Mouse (Mus musculus) adipocyte (in vitro differentiated cells): ENCODE measurements at regions not wholly inside any gene's neighbourhood (a gene's known extent, or its start where the extent isn't known, plus 50 kb on each side); places are given as distances from the start of the nearest gene placed in this dataset.
"Not testable (repeated sequence)": the region's sequence is repeated elsewhere in the genome, so short reads cannot be mapped to it uniquely, and the experiment has no call there.

Experiments
- DNase-seq: peaks from one replicate; pipeline ENCODE4 v3.0.0-alpha.2; 2016; ENCODE audit warnings: low spot score

DNA sequence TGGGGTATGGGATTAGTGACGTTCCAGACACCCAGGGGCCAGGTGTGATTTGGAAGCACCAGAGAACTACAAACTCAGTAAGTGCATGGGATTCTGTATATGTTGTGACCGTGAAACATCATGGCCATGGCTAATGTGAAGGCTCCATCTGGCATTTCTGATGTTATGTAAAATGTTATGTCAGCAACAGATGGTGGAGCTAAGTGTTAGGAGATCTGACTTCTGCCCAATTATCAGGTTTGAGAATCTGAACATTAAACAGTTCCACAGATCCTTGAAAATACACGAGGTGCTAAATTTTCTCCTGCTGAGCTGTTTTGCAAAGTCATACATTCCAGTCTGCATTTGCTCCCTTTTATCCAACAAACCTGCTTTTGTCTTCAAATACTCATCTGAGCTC is 223.6 kb upstream of the Egfl6 start:
- no peak for DNase-seq

DNA sequence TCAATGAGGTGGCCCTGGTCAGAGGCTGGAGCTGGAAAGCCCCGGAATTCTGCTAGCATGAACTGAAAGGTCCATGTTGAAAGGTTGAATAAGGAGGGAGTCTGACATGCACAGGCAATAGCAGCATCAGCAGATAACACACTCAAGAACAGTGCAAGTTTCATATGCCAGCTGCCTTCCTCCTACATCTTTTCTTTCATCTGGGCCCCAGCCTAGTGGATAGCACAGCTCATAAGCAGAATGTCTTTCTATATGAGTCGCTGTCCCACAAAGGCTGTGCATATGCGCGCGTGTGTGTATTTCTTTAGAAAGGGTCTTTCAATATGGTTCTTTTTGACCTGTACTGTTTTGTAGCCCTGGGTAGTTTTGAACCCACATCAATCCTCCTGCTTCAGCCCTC is 222.7 kb upstream of the Egfl6 start:
- no peak for DNase-seq

DNA sequence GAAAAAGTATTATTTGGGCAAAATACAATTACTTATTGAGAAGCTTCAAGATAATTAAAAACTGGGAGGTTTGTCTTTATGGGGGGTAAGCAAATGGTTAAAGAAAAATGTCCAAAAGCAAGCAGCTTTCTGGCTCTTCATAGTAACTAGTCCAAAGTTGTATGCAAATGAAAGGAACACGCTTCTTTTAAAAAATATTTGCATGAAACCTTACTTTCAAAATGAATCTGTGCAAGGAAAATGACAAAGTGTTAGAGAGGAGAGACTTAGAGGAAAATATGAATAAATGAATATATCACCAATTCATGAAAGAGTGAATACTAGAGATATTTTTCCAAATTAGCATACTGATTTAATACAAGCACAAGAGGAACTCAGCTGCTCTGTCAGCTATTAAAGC is 220.4 kb upstream of the Egfl6 start:
- DNase-seq = no peak

DNA sequence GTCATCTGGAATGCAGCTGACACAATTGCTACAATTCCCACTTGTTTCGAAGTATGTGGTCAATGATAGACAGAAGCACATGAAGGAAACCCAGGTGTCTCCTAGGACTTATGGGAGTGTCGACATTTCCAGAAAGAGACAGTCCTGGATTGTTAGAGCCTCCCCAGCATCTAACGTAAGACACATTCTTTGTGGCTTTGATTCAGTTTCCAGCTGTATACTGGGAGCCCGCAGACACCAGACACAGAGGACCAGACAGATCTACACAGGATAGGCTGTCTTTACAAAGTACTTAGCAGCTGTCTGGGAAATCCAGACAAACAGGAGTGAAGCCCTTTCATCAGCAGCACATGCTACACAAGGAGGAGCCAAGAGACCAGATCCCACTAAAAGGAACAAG is 220.0 kb upstream of the Egfl6 start:
- no peak for DNase-seq

DNA sequence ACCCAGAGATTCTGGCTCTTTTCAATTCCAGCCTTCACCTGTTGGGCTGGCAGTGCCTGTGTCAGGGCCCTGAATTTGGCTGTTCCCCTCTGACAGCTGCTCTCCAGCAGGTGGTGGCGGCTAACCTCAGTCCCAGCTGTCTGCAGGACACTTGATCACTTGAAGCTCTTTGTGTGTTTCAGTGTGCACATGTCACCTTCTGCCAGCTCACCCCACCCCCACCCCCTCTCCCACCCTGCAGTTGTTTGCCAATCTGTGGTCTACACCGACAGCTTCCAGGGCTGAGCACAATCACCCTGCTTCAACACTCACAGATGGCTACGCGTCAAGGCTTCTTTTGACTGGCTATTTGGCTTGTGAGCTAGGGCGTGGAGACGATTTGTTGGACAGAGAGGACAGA is 217.7 kb upstream of the Egfl6 start:
- no peak for DNase-seq

DNA sequence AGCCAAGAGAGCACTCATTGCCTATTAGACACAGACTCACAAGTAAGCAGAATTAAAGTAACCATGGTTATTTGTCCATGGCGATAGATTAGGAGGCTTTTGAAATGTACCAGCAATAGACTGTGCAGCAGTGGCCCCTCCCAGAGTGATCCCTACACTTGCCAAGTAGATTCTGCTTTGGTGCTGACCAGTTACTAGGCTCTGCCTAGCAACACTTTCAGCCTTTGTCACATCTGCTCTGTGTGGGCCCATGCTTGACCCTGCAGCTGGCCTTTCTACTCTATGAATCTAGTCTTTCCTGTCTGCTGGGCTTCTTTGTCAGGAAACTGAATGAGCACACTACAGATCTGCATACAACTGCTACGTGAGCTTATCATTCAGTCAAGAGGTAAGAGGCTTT is 215.5 kb upstream of the Egfl6 start:
- DNase-seq = no peak

DNA sequence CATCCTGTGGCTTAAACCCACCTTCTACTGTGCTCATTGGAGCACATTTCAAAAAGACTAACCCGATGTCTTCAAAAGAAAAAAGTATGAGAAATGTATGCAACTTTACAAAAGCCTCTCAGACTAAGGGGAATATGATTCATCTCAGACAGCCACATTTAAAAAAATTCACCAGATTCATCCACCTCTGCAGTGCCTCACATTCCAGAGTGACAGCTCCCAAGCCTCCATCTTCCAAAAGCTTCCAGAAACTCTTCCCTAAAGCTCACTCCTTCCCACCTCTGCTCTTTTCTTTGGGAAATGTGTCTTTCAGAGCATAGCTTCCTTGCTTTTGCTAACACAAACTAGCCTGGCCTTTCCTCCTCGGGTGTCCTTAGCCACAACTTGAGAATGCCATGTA is 210.1 kb upstream of the Egfl6 start:
- no peak for DNase-seq

DNA sequence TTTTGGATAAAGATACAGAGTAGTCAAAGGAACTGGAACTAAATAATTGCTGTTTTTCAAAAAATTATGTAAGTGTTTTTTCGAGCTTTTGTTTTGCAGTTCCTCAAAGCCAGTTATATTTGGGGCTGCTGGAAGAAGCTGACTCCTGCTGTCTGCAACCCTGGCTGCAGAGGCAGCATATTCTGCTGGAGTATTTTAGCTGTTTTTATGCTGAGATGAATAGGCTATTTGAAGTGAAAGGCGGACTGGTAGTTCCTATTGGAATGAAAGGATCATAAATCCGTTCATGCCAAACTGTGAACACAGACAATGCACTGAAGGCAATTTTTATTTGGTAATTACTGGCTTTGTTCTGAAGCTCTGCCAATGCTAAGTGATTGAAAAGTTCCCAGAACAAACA is 203.5 kb upstream of the Egfl6 start:
- no peak for DNase-seq

DNA sequence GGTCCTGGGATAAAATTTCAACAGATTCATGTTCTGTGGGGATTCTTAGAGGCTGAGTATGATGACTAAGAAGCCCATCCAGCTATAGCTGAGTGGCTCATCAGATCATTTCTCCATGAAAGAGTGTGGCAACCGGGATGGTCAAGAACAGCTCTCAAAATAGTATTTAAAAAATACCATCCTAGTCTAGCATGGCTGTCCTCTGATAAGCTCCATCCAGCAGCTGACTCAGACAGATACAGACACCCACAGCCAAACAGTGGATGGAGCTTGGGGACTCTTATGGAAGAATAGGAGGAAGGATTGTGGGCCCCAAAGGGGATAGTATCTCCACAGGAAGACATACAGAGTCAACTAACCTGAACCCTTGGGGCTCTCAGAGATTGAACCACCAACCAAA is 201.6 kb upstream of the Egfl6 start:
- not testable (repeated sequence) for DNase-seq

DNA sequence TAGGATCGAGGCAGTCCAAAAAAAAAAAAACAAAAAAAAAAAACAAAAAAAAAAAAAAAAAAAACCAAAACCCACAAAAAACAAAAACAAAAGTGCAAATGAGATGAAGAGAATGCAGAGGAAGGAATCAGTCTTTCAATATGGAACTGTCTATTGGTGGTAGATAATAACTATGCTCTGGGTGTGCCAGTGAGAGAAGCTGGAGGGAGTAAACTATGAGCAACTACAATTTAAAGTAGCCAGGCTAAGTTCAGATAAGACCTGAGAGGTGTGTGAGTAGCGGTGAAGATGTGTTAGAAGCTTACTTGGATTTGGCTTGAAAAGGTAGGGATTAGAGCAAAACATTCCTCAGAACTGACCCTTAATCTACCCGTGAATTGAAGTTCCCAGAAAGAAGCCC is 200.1 kb upstream of the Egfl6 start:
- no peak for DNase-seq

DNA sequence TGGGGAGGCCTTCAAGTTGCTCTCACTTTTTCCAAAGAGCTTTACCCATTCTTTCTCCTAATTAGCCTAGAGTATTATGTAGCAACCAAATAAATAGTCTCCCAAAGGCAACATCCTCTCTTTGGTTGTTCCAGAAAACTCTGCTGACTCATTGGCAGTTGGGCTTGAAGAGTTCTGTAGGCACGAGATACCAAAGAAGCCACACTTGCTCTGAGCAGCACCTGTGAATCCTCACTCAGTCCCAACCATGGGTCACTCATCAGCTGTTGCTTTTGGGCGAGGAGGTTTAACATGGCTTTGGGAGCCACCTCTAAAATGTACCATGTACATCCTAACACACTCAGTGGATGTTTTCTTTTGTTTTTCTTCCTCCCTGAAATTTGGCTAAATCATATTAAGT is 197.9 kb upstream of the Egfl6 start:
- no peak for DNase-seq

DNA sequence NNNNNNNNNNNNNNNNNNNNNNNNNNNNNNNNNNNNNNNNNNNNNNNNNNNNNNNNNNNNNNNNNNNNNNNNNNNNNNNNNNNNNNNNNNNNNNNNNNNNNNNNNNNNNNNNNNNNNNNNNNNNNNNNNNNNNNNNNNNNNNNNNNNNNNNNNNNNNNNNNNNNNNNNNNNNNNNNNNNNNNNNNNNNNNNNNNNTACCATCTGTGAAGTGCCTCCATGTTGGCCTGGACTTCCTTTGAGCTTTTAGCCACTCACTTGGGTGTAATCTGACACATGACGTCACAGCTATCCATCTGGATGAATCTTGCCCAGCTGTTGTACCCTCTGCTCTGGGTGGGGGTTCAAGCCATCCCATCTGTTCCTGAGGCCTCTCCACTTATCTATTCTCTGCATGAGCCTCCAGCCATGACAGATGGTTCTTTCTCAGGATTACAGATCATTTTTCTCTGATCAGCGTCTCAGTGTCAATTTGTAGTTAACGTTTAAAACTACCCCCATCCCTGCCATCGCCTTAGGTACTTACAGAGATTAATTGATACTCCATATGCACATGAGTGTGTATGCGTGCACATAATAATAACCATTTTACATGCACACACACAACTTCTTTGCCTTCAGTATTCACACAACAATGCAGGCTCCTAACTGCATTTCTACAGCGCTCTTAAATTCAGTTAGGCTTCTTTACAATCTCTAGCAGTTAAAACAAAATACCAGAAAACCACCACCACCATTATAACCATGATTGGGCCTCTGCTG is 194.0 kb upstream of the Egfl6 start:
- DNase-seq = no peak

DNA sequence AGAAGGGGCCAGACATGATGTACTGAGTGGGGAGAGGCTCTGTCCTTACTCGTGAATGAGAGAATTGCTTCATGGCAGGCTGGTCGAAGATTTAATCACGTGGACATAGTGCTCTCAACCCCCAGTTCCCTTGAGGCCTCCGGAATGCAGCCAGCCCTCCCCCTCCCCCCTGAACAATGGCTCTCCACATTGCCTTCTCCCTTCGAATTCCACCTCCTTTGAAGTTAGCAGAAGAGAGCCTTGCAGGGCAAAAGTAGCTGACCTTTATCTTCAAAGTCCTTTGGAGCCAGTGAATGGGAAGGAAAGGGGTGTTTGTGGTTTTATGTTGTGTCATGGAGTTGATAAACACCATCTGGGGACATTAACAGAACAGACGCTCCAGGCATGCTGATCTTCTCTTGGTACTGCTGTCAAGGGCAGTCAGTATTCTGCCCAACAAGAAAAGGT is 187.9 kb upstream of the Egfl6 start:
- peak; percentile 7 for DNase-seq

DNA sequence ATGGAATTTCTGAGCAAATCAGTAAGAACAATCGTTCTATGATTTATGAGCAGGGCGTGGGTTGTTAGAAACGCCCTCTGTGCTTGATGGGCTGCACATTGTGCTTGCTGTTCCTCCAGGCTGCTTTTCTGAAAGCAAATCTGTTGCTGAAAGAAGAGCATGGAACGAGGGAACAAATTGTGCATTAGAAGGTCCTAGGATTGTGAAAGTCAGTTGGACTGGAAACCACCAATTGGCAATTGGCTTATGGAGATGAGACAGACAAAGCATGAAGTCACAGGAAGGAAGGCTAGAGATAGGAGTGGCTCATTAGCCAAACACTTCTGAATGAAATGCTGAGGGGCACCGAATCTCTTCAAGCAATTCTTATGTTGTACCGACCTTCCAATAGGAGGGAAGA is 181.5 kb upstream of the Egfl6 start:
- peak; percentile 27 for DNase-seq

DNA sequence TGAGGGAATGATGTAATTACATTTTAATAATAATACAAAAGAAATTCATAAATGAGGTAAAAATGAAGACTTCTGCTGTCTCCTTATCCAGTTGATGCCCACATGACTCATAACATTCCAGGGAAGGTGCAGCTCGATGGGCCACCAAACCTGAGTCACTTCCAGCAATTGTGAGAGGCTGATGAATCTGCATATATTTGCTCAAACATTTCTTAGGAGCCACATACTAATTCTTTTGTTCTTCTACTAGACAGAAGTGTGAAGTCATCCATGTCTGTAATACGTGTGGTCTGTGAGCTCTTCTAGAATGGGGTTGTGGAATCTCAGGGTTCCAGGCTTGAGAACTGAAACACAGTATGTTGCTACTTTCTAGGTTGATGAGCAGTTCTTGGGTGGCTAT is 180.1 kb upstream of the Egfl6 start:
- DNase-seq = no peak

DNA sequence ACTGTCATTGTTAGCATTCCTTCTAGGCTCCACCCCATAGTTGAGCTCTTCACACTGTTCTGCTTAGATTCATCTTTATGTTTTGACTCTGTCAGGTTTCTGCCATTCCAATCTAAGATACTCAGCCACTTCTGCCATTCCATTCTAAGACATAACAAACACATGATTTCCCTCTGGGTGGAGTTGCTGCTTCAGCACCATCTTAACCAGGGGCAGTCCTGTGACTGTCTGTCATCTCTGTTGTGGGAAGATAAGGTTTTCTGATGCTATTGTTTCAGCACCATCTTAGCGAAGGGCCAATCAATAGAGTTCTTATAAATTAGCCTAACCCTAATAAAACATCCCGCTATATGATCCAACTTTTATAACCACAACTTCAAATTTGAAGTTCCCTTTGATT is 176.6 kb upstream of the Egfl6 start:
- no peak for DNase-seq

DNA sequence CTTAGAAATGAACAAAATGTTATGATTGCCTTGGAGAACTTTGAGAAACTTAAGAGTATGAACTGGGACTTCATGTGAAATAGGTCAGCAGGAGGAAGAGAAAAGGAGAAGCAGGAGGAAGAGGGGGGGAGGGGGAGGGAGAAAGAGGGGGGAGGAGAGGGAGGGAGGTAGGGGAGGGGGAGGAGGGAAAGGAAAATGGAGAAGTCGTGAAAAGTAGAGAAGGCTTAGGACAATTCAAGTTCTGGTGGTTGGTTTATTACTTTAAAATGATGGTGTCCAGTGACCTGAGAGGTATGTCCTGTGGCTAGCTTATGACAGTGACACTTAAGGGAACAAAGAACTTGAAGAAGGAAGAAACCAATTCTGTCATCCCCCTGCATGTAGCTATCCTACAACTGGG is 171.6 kb upstream of the Egfl6 start:
- no peak for DNase-seq

DNA sequence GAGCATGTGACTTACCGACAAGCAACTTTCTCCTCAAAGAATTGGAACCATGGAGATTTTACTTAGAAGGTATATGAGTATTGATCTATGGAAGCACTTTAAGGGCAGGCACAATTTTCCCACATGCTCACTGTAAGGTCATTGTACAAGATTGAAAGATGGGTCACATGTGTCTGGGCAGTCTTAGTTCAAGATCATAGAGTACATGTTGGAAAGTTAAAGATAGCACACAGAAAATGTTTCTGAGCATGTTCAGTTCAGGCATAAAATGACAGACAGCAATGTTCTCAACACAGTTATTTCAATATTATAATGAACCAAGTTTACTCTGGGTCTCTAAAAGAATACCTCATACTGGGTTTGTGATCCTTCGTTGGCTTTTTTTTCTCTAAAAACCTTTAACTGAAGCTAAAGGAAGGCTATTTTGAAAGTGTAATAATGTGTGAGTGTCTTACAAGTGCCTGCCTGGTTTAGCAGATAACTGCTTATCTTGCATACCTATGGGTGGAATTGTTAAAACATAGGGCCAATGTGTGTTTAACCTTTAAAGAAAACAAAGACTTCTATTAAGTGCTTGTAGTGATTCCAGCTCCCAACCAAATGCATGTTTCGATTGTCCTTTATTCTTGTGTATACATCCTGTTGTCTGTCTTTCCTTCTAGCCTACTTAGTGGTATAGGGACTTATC is 169.6 kb upstream of the Egfl6 start:
- DNase-seq = no peak

DNA sequence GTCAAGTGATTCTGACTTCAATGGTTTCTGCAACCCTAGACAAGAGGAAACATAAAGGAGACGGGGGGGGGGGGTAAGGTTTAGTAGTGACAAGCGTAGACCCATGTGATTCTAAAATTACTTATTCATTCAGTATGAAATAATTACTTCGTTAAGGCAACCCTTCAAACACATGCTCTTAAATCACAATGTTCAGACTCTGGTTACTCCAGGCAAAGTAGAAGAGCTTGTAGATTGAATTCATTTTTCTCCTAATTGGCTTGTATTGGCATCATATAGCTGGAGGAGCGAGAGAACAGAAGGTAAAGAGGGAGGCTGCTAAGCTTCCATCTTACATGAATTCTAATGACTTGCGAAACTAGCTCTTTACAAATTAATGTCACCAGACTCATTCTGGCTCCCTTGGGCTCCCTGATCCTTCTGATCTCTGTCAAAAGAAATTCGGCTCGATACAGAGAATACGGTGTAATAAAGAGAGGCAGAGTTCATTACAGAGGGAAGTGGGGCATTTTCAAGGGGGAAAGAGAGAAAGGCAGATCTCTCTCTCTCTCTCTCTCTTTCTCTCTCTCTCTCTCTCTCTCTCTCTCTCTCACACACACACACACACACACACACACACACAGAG is 163.6 kb upstream of the Egfl6 start:
- DNase-seq = no peak

DNA sequence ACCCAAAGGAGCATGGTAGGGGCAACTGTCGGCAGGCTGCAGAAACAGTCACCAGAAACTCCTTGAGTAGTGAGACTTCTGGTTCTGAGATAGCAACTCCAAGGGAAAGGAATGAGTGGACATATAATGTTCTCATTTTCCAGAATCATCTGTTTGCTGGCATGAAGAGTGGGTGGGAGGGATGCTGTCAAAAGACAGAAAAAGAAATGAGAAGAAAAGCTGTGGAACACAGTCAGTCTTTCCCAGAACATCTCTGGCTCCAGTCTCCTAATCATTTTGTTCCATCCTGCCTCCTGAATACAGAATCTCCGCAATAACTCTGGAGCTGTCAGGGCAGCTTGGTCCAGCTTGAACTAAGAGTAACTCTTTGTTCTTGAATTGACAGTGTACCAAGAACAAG is 145.8 kb upstream of the Egfl6 start:
- no peak for DNase-seq

DNA sequence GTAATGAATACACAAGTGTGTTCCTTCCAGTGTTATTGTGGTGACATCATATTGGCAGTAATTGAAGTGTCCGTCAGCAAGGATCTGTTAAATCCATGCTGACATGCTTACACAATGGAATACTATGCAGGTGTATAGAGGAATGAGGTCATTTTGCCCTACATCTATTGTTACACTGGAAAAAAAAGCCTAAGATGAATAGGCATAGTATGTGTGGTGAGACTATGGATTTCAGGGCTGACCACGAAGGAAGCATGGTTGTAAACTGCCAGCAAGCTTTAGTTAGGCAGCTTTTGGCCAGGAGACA is 143.1 kb upstream of the Egfl6 start:
- no peak for DNase-seq

DNA sequence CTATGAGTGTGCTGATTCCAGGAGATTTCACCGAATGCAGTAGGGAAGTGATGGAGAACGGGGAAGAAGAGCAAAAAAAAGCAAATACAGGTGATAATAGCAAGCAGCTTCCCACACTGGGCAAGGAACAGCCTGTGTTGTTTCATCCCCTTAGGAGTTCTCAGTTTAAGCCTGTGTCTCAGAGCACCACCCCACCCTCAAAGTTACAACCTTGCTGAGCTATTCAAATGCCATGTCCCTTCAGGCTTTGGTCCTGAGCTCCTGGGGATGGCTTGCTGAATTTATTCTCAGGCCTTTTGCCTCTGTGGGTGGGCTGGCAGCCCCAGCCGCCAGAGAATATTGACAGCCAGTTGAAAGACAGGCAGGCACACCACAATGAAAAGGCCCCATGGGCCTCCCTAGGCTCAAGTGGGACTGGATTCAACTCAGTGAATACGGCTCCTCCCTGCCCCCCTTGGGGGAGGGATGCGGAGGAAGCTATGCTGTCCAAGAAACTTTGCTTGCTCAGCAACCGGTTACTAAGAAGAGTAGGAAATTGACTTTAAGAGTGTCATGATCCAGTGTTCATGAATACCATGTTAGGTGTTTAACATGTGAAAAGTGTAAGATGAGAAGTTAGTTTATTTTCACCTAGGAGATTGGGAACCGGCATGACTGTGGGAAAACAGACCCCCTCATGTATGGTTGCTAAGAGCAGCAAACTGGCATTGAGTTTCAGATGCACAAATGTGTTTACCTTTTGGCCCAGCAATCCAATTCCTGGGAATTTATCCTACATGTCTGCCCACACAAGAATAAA is 142.5 kb upstream of the Egfl6 start:
- no peak for DNase-seq
